Mouse (Mus musculus) forebrain, postnatal 0 days (tissue): ENCODE results near the gene Erich3. TPM values are rescaled to one million over a fixed set of nuclear protein-coding genes. Genes with fewer than 3 reads are reported as not detected.

ENCODE experiments used
- ATAC-seq: fragments of 200-750 bp; cut with Nextera tagmentation; 2 replicates; pipeline ENCODE4 v1.8.0; 2017; ENCODE audit warnings: mild to moderate bottlenecking, moderate library complexity
- DNase-seq: peaks from one replicate; pipeline ENCODE4 v3.0.0-alpha.2; 2015
- H3K27ac ChIP-seq: fragments of 300-500 bp; sonication (generic); 2 replicates; pipeline ENCODE4 v1.5.1; 2014; ENCODE audit warnings: low read depth, mild to moderate bottlenecking, antibody characterized with exemption, low read length, moderate library complexity, mixed read lengths
- H3K27me3 ChIP-seq: fragments of 300-500 bp; sonication (generic); 2 replicates; pipeline ENCODE4 v1.6.1; 2014; ENCODE audit warnings: mild to moderate bottlenecking, low read length, mixed read lengths; ENCODE audit not compliant: insufficient read depth
- H3K36me3 ChIP-seq: fragments of 300-500 bp; sonication (generic); 2 replicates; pipeline ENCODE4 v1.6.1; 2014; ENCODE audit warnings: mild to moderate bottlenecking, moderate library complexity; ENCODE audit not compliant: insufficient read depth
- H3K4me1 ChIP-seq: fragments of 300-500 bp; sonication (generic); 2 replicates; pipeline ENCODE4 v1.6.1; 2014; ENCODE audit warnings: antibody characterized with exemption; ENCODE audit not compliant: insufficient read depth
- H3K4me2 ChIP-seq: fragments of 300-500 bp; sonication (generic); 2 replicates; pipeline ENCODE4 v1.6.1; 2014; ENCODE audit warnings: low read depth, mild to moderate bottlenecking, moderate library complexity
- H3K4me3 ChIP-seq: fragments of 300-500 bp; sonication (generic); 2 replicates; pipeline ENCODE4 v1.5.1; 2014; ENCODE audit warnings: low read depth, low read length, mixed read lengths
- H3K9ac ChIP-seq: fragments of 300-500 bp; sonication (generic); 2 replicates; pipeline ENCODE4 v1.6.1; 2014; ENCODE audit warnings: mild to moderate bottlenecking
- H3K9me3 ChIP-seq: fragments of 300-500 bp; sonication (generic); 2 replicates; pipeline ENCODE4 v1.6.1; 2016; ENCODE audit warnings: low read length
- CTCF ChIP-seq: sonication (generic); IDR thresholded peaks from 2 replicates; pipeline ENCODE4 v1.5.1; 2016; ENCODE audit warnings: antibody characterized with exemption, control low read depth, low read depth
- WGBS: fragments of 180-500 bp; shearing (Covaris S2); extraction: QIAGEN DNeasy Blood & Tissue Kit; methylation state at CpG from one replicate; pipeline ENCODE4 v1.1.7; 2014; 5-methylcytosine and 5-hydroxymethylcytosine counted together
- polyA plus RNA-seq: library from polyadenylated mRNA; unstranded; fragments of >200 nt; fragmentation: Nextera tagmentation; extraction: Ambion mirVana; gene quantifications from 2 replicates; pipeline ENCODE4 v1.2.1, GENCODE M21; 2015
- total RNA-seq: library from RNA; depleted of rRNA; stranded (reverse); fragments of >200 nt; gene quantifications from 2 replicates; pipeline ENCODE4 v1.2.3, GENCODE M21; 2014

Erich3 gene
- total and polyA plus RNA-seq, 2 experiments from 2014 or later = 2.7 to 3.5 TPM

- Histone ChIP-seq H3K9me3 (no peaks in the 10 kb centered on the region), H3K4me1 (no peaks in the 10 kb centered on the region), H3K27ac (no peak overlapping the region), H3K27me3 (no peaks in the 10 kb centered on the region), H3K36me3 (no peaks in the 10 kb centered on the region), H3K4me3 (peak overlapping the region; percentile 24), H3K9ac (no peak overlapping the region), H3K4me2 (peak overlapping the region; percentile 45)
- peak; percentile 85 for ATAC-seq
- TF ChIP-seq CTCF = peak; percentile 62
- WGBS = 34% methylated on average over 29 of the region's 29 CpGs
- DNase-seq = peak; percentile 79
Observed at GRCm38 (mm10) chr3:154646638-154647442, 16.8 kb upstream of the Erich3 start.

DNA sequence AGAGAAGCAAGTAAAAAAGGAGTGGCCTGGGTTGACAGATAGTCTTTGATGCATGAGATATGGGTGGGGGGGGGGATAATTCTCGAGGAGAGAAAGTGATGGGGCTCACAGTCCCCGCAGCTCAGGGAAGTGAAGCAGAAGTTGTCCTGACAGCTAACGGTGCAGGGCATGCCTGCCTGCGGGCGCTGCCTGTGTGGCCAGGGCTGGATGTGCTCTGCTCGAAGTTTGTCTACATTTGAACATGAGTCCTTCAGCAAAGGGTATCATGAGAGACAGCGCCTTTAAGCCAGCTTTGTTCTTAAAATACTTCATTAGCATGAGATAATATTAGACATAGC, 16.2 kb upstream of the Erich3 start:
- H3K27me3 ChIP-seq = no peaks in the 10 kb centered on the region
- peak overlapping the region; percentile 45 for H3K4me2 ChIP-seq
- no peaks in the 10 kb centered on the region for H3K4me1 ChIP-seq
- ATAC-seq = peak; percentile 58; the same call in 1 of the 2 replicates
- no peak overlapping the region for H3K9ac ChIP-seq
- WGBS = 40% methylated on average over 7 of the region's 7 CpGs
- peak overlapping the region; percentile 24; the same call in 1 of the 2 replicates for H3K4me3 ChIP-seq
- no peaks in the 10 kb centered on the region for H3K9me3 ChIP-seq
- TF ChIP-seq CTCF = no peak
- no peak for DNase-seq
- no peak overlapping the region for H3K27ac ChIP-seq
- H3K36me3 ChIP-seq = no peaks in the 10 kb centered on the region

GRCm38 (mm10) chr3:154649411-154650285, 14.0 kb upstream of the Erich3 start:
- DNase-seq = no peak
- Histone ChIP-seq H3K4me1 (peaks cover 7% of the 10 kb centered on the region), H3K4me2 (no peak overlapping the region), H3K36me3 (no peaks in the 10 kb centered on the region), H3K9ac (no peak overlapping the region), H3K27me3 (no peaks in the 10 kb centered on the region), H3K27ac (no peak overlapping the region), H3K9me3 (no peaks in the 10 kb centered on the region), H3K4me3 (no peak overlapping the region)
- 50% methylated on average over 20 of the region's 20 CpGs for WGBS
- no peak for TF ChIP-seq CTCF
- no peak for ATAC-seq

DNA sequence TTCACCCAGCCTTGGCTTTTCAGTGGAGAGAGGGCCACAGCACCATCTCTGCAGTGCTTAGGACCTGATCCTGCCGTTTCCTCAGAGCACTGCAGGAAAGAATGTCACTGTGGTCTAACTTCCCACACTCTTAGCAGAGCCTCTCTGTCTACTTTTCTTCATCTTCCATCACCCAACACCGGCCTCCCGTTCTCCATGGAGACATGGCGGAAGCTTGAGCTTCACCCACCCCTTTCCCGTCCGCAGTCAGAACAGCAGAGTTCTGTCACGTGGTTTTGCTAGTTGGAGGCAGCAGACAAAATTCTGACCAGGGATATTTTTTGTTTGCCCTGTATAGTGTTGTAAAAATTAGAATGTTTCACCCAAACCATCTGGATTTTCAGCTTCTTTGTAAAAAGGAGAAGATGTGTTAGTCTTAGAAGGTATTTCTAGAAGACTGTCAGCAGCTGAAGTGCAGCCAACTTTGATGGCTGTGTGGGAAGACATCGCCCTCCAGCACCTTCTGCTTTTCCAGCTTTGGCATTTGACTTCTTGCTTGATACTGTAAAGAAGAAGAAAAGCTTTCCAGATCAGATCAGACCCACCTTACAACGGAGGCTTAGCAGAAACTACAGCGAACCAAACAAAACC, 12.4 kb upstream of the Erich3 start:
- no peak overlapping the region for H3K9ac ChIP-seq
- WGBS = 84% methylated on average over 10 of the region's 10 CpGs
- H3K9me3 ChIP-seq = no peaks in the 10 kb centered on the region
- ATAC-seq (no peak), DNase-seq (no peak)
- H3K27ac ChIP-seq = no peak overlapping the region
- H3K4me3 ChIP-seq = no peak overlapping the region
- H3K4me1 ChIP-seq = peaks cover 7% of the 10 kb centered on the region
- H3K27me3 ChIP-seq = no peaks in the 10 kb centered on the region
- H3K36me3 ChIP-seq = no peaks in the 10 kb centered on the region
- no peak for TF ChIP-seq CTCF
- no peak overlapping the region for H3K4me2 ChIP-seq

DNA sequence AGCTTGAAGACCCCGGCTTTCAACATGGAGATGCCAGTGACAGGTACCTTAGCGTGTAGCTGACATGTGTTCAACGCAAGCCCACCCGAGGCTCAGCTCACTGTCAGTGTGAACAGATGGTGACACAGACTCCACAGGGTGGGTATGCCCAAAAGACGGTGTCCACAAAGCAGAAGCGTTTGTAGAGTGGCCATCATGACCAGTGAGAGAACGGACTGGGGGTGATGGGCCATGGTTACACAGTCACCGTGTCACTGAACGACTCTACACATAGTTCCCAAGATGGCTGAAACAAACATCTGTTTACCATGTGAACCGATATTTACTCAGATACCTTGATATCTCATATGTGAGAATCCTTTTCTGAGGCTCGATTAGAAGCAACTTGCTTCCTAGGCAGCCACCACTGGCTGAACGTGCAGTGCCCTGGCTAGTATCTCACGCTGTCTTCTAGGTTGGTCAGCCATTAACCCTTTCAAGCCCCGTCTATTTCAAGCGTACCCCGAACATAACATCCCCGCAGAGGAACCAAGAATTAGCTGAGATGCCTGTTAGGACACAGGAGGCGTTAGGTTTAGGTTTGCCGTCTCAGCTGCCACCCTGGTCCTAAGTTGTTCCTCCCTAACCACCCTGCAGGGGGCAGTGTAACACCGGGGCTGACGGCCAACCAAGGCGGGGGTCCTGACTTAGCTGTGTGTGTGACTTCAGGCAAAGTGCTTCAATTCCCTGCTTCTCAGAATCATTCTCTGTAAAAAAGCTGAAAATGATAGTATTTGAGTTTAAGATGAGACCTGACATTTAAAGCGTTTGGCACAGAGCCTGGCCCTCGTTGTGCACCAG, 10.9 kb upstream of the Erich3 start:
- Histone ChIP-seq H3K9me3 (no peaks in the 10 kb centered on the region), H3K27ac (no peak overlapping the region), H3K36me3 (no peaks in the 10 kb centered on the region), H3K4me2 (no peak overlapping the region), H3K4me1 (peaks cover 7% of the 10 kb centered on the region), H3K9ac (no peak overlapping the region), H3K4me3 (no peak overlapping the region), H3K27me3 (no peaks in the 10 kb centered on the region)
- WGBS = 41% methylated on average over 24 of the region's 24 CpGs
- peak; percentile 97 for TF ChIP-seq CTCF
- peak; percentile 89 for DNase-seq
- peak; percentile 87 for ATAC-seq

- Histone ChIP-seq H3K4me2 (no peak overlapping the region), H3K27me3 (no peaks in the 10 kb centered on the region), H3K4me3 (no peak overlapping the region), H3K27ac (no peak overlapping the region), H3K9ac (no peak overlapping the region), H3K36me3 (no peaks in the 10 kb centered on the region), H3K4me1 (peaks cover 7% of the 10 kb centered on the region), H3K9me3 (no peaks in the 10 kb centered on the region)
- ATAC-seq (peak; percentile 8; the same call in 1 of the 2 replicates), DNase-seq (no peak)
- WGBS = 34% methylated on average over 5 of the region's 5 CpGs
- TF ChIP-seq CTCF = no peak
Observed at GRCm38 (mm10) chr3:154653454-154653853, 10.2 kb upstream of the Erich3 start.
